Mouse (Mus musculus) intestine, postnatal 0 days (tissue): Measurements from ENCODE around the gene Ptpdc1. TPM values are rescaled to one million over a fixed set of nuclear protein-coding genes. Genes with fewer than 3 reads are reported as not detected.
A peak's percentile ranks its signal among the peaks of the same experiment; 100 is the strongest.

Experiments used
- ATAC-seq: fragments of 200-750 bp; cut with Nextera tagmentation; 2 replicates; pipeline ENCODE4 v1.8.0; 2017; ENCODE audit warnings: mild to moderate bottlenecking, moderate TSS enrichment, moderate library complexity
- H3K27ac ChIP-seq: fragments of 300-500 bp; sonication (generic); 2 replicates; pipeline ENCODE4 v1.5.1; 2014; ENCODE audit warnings: mild to moderate bottlenecking, low read depth, low read length, moderate library complexity
- H3K27me3 ChIP-seq: fragments of 300-500 bp; sonication (generic); replicated peaks from 2 replicates; pipeline ENCODE4 v1.6.1; 2014; ENCODE audit warnings: low read length, mixed read lengths; ENCODE audit not compliant: control insufficient read depth, insufficient read depth
- H3K36me3 ChIP-seq: fragments of 300-500 bp; sonication (generic); 2 replicates; pipeline ENCODE4 v1.6.1; 2014; ENCODE audit warnings: mild to moderate bottlenecking, moderate library complexity; ENCODE audit not compliant: control insufficient read depth, insufficient read depth
- H3K4me1 ChIP-seq: fragments of 300-500 bp; sonication (generic); replicated peaks from 2 replicates; pipeline ENCODE4 v1.6.1; 2014; ENCODE audit warnings: antibody characterized with exemption, low read length, mixed read lengths; ENCODE audit not compliant: control insufficient read depth, insufficient read depth
- H3K4me2 ChIP-seq: fragments of 300-500 bp; sonication (generic); replicated peaks from 2 replicates; pipeline ENCODE4 v1.6.1; 2014; ENCODE audit warnings: low read depth, mild to moderate bottlenecking, moderate library complexity
- H3K4me3 ChIP-seq: fragments of 300-500 bp; sonication (generic); 2 replicates; pipeline ENCODE4 v1.5.1; 2014; ENCODE audit warnings: low read depth, low read length
- H3K9ac ChIP-seq: fragments of 300-500 bp; sonication (generic); 2 replicates; pipeline ENCODE4 v1.6.1; 2014; ENCODE audit warnings: mild to moderate bottlenecking, low read depth, low read length
- H3K9me3 ChIP-seq: fragments of 300-500 bp; sonication (generic); 2 replicates; pipeline ENCODE4 v1.6.1; 2016; ENCODE audit warnings: mixed run types; ENCODE audit not compliant: control insufficient read depth
- CTCF ChIP-seq: sonication (generic); IDR thresholded peaks from 2 replicates; pipeline ENCODE4 v1.5.1; 2016; ENCODE audit warnings: low read depth, mild to moderate bottlenecking, control low read depth, antibody characterized with exemption, moderate library complexity
- WGBS: fragments of 180-500 bp; shearing (Covaris S2); extraction: QIAGEN DNeasy Blood & Tissue Kit; methylation state at CpG from one replicate; pipeline ENCODE4 v1.1.7; 2014; 5-methylcytosine and 5-hydroxymethylcytosine counted together
- polyA plus RNA-seq: library from polyadenylated mRNA; unstranded; fragments of >200 nt; fragmentation: Nextera tagmentation; extraction: Ambion mirVana; gene quantifications from 2 replicates; pipeline ENCODE4 v1.2.1, GENCODE M21; 2015

Ptpdc1 gene
- polyA plus RNA-seq, 1 experiment from 2014 or later, result 1.9 TPM

GRCm38 (mm10) chr13:48655637-48656036, 30.2 kb upstream of the Ptpdc1 start:
- Histone ChIP-seq H3K27me3 (peaks cover 71% of the 10 kb centered on the region), H3K4me1 (no peaks in the 10 kb centered on the region), H3K4me2 (no peak overlapping the region), H3K4me3 (no peak overlapping the region), H3K36me3 (no peaks in the 10 kb centered on the region), H3K9ac (no peak overlapping the region), H3K9me3 (no peaks in the 10 kb centered on the region), H3K27ac (no peak overlapping the region)
- TF ChIP-seq CTCF, result peak; percentile 88
- ATAC-seq, result peak; percentile 32; the same call in 1 of the 2 replicates
- 2% methylated on average over 8 of the region's 8 CpGs for WGBS

- TF ChIP-seq CTCF, result peak; percentile 88
- H3K9me3 ChIP-seq, result no peaks in the 10 kb centered on the region
- H3K36me3 ChIP-seq, result no peaks in the 10 kb centered on the region
- no peak overlapping the region for H3K4me3 ChIP-seq
- H3K27ac ChIP-seq, result no peak overlapping the region
- H3K4me2 ChIP-seq, result no peak overlapping the region
- H3K9ac ChIP-seq, result no peak overlapping the region
- no peak for ATAC-seq
- H3K27me3 ChIP-seq, result peaks cover 56% of the 10 kb centered on the region
- WGBS, result 9% methylated on average over 14 of the region's 14 CpGs
- H3K4me1 ChIP-seq, result no peaks in the 10 kb centered on the region
Observed at GRCm38 (mm10) chr13:48653788-48654770, 28.6 kb upstream of the Ptpdc1 start.

GRCm38 (mm10) chr13:48651132-48652065, 25.9 kb upstream of the Ptpdc1 start:
- Histone ChIP-seq H3K9ac (no peak overlapping the region), H3K27ac (no peak overlapping the region), H3K36me3 (no peaks in the 10 kb centered on the region), H3K9me3 (no peaks in the 10 kb centered on the region), H3K4me1 (no peaks in the 10 kb centered on the region), H3K27me3 (peaks cover 29% of the 10 kb centered on the region), H3K4me2 (no peak overlapping the region), H3K4me3 (no peak overlapping the region)
- no peak for TF ChIP-seq CTCF
- WGBS, result 56% methylated on average over 6 of the region's 6 CpGs
- no peak for ATAC-seq

- no peak for ATAC-seq
- no peak overlapping the region for H3K4me3 ChIP-seq
- no peaks in the 10 kb centered on the region for H3K36me3 ChIP-seq
- TF ChIP-seq CTCF, result peak; percentile 72
- H3K9me3 ChIP-seq, result no peaks in the 10 kb centered on the region
- no peak overlapping the region for H3K27ac ChIP-seq
- no peak overlapping the region for H3K4me2 ChIP-seq
- no peak overlapping the region for H3K9ac ChIP-seq
- H3K4me1 ChIP-seq, result no peaks in the 10 kb centered on the region
- peaks cover 21% of the 10 kb centered on the region for H3K27me3 ChIP-seq
- 0% methylated on average over 1 of the region's 1 CpGs for WGBS
Observed at GRCm38 (mm10) chr13:48650615-48651014, 25.2 kb upstream of the Ptpdc1 start.

GRCm38 (mm10) chr13:48646696-48647095, 21.2 kb upstream of the Ptpdc1 start:
- no peak for ATAC-seq
- WGBS, result 86% methylated on average over 4 of the region's 4 CpGs
- H3K9me3 ChIP-seq, result no peaks in the 10 kb centered on the region
- no peaks in the 10 kb centered on the region; the same call in 1 of the 2 replicates for H3K27me3 ChIP-seq
- no peaks in the 10 kb centered on the region for H3K36me3 ChIP-seq
- TF ChIP-seq CTCF, result no peak
- H3K4me3 ChIP-seq, result no peak overlapping the region
- no peak overlapping the region for H3K27ac ChIP-seq
- no peaks in the 10 kb centered on the region for H3K4me1 ChIP-seq
- no peak overlapping the region for H3K4me2 ChIP-seq
- no peak overlapping the region for H3K9ac ChIP-seq

GRCm38 (mm10) chr13:48643991-48644390, 18.5 kb upstream of the Ptpdc1 start:
- WGBS, result 83% methylated on average over 3 of the region's 3 CpGs
- Histone ChIP-seq H3K27ac (no peak overlapping the region), H3K36me3 (no peaks in the 10 kb centered on the region), H3K4me2 (no peak overlapping the region), H3K9me3 (no peaks in the 10 kb centered on the region), H3K4me3 (no peak overlapping the region), H3K4me1 (no peaks in the 10 kb centered on the region), H3K9ac (no peak overlapping the region), H3K27me3 (no peaks in the 10 kb centered on the region)
- TF ChIP-seq CTCF, result no peak
- no peak for ATAC-seq
